Mouse (Mus musculus) small intestine, adult 2 months (tissue): Measurements from ENCODE around the gene Mcoln2.

Experiments
- CTCF ChIP-seq: fragments of 200-500 bp; IDR thresholded peaks from 2 replicates; pipeline ENCODE4 v1.5.1; 2012; ENCODE audit warnings: low read depth, mild to moderate bottlenecking, control low read depth, inconsistent platforms, low read length, moderate library complexity, mixed read lengths; ENCODE audit not compliant: insufficient replicate concordance, insufficient read length; ENCODE audit errors: extremely low read depth
- POLR2A ChIP-seq: fragments of 200-500 bp; IDR thresholded peaks from 2 replicates; pipeline ENCODE4 v1.6.1; 2012; ENCODE audit warnings: low read depth, mild to moderate bottlenecking, control low read depth, inconsistent platforms, low read length, moderate library complexity

GRCm38 (mm10) chr3:146159360-146159759 is 9.7 kb downstream of the Mcoln2 start:
- TF ChIP-seq CTCF (no peak), POLR2A (no peak)
